Mouse (Mus musculus) liver, embryonic 14.5 days (tissue): ENCODE results near the gene Olfr453. TPM values are rescaled to one million over a fixed set of nuclear protein-coding genes. Genes with fewer than 3 reads are reported as not detected.

Experiments used
- ATAC-seq: fragments of 200-750 bp; cut with Nextera tagmentation; 2 replicates; pipeline ENCODE4 v1.8.0; 2017; ENCODE audit warnings: moderate number of reproducible peaks, mild to moderate bottlenecking, moderate library complexity; ENCODE audit not compliant: insufficient read depth
- DNase-seq, 3 experiments: peaks; one replicate each; pipeline ENCODE4 v3.0.0-alpha.2; 2012 to 2013; ENCODE audit warnings: low read depth in 3 of 3, low spot score in 3 of 3
- H3K27ac ChIP-seq: fragments of 300-500 bp; sonication (generic); 2 replicates; pipeline ENCODE4 v1.5.1; 2014; ENCODE audit warnings: moderate library complexity, mild to moderate bottlenecking, control low read depth, inconsistent platforms
- H3K27me3 ChIP-seq: fragments of 300-500 bp; sonication (generic); 2 replicates; pipeline ENCODE4 v1.6.1; 2014; ENCODE audit warnings: mild to moderate bottlenecking, low read length, moderate library complexity; ENCODE audit not compliant: control insufficient read depth, insufficient read depth
- H3K36me3 ChIP-seq: fragments of 300-500 bp; sonication (generic); replicated peaks from 2 replicates; pipeline ENCODE4 v1.6.1; 2014; ENCODE audit warnings: low read depth; ENCODE audit not compliant: control insufficient read depth, insufficient read depth
- H3K4me1 ChIP-seq, 2 experiments: fragments of 200-500 bp in 1 of 2; fragments of 300-500 bp in 1 of 2; sonication (generic) in 1 of 2; replicated peaks; 2 replicates each; pipeline ENCODE4 v1.6.1; 2012 to 2014; ENCODE audit warnings: antibody characterized with exemption in 1 of 2, inconsistent platforms in 1 of 2, low read length in 1 of 2; ENCODE audit not compliant: control insufficient read depth in 2 of 2, insufficient read depth in 2 of 2
- H3K4me2 ChIP-seq: fragments of 300-500 bp; sonication (generic); 2 replicates; pipeline ENCODE4 v1.6.1; 2014; ENCODE audit warnings: low read depth, mild to moderate bottlenecking, control low read depth, moderate library complexity
- H3K4me3 ChIP-seq, 2 experiments: fragments of 200-500 bp in 1 of 2; fragments of 300-500 bp in 1 of 2; sonication (generic) in 1 of 2; 2 replicates each; pipeline ENCODE4 v1.5.1; 2012 to 2014; ENCODE audit warnings: low read depth in 2 of 2, low read length in 2 of 2, mild to moderate bottlenecking in 2 of 2, control low read depth in 1 of 2, inconsistent platforms in 1 of 2, moderate library complexity in 1 of 2; ENCODE audit not compliant: insufficient read depth in 1 of 2
- H3K9ac ChIP-seq: fragments of 300-500 bp; sonication (generic); replicated peaks from 2 replicates; pipeline ENCODE4 v1.6.1; 2014; ENCODE audit warnings: mild to moderate bottlenecking, control low read depth, moderate library complexity
- H3K9me3 ChIP-seq: fragments of 300-500 bp; sonication (generic); 2 replicates; pipeline ENCODE4 v1.6.1; 2016; ENCODE audit warnings: low read length, mixed read lengths; ENCODE audit not compliant: control insufficient read depth
- CTCF ChIP-seq: IDR thresholded peaks from 2 replicates; pipeline ENCODE4 v1.5.1; 2016; ENCODE audit warnings: antibody characterized with exemption, low read depth, control low read depth
- EP300 ChIP-seq: IDR thresholded peaks from 2 replicates; pipeline ENCODE4 v1.6.1; 2016; ENCODE audit warnings: antibody characterized with exemption, low read depth
- WGBS: fragments of 180-500 bp; shearing (Covaris S2); extraction: QIAGEN DNeasy Blood & Tissue Kit; methylation state at CpG from one replicate; pipeline ENCODE4 v1.1.7; 2014; ENCODE audit not compliant: insufficient replicate concordance; 5-methylcytosine and 5-hydroxymethylcytosine counted together
- polyA plus RNA-seq, 2 experiments: library from polyadenylated mRNA; depleted of rRNA in 1 of 2; stranded (reverse) in 1 of 2; unstranded in 1 of 2; fragments of >200 nt; fragmentation: Nextera tagmentation in 1 of 2; extraction: Ambion mirVana in 1 of 2; gene quantifications; 2 replicates each; pipeline versions ENCODE4 v1.2.1 to v1.2.3; 2012 to 2014

The Olfr453 gene
- polyA plus RNA-seq, 2 experiments, result not detected

DNA sequence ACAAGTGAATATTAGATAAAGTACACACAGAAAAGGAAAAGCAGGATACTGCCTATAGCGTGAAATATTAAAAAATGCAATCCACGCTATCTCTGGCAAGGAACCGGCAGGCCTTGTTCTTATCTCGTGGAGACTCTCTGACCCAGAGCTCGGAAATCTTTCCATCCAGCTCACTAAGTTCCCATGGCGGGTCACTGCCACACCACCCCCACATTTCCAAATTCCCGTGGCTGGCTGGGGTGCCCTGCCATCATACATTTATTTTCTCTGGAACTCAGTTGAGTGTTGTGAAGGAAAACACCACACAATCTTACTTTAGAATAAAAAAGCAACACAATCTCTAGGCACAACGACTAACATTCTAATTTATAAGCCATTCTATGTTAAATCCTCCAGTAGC lies 24.5 kb upstream of the Olfr453 start:
- ATAC-seq, result no peak
- no peak for TF ChIP-seq EP300
- DNase-seq, result no peak
- 33% methylated on average over 8 of the region's 8 CpGs for WGBS
- H3K36me3 ChIP-seq, result no peaks in the 10 kb centered on the region
- H3K4me1 ChIP-seq, result no peaks in the 10 kb centered on the region
- H3K4me3 ChIP-seq, result no peak overlapping the region
- H3K9me3 ChIP-seq, result no peaks in the 10 kb centered on the region
- H3K9ac ChIP-seq, result no peak overlapping the region
- no peak overlapping the region for H3K4me2 ChIP-seq
- H3K27me3 ChIP-seq, result no peaks in the 10 kb centered on the region
- H3K27ac ChIP-seq, result no peak overlapping the region

DNA sequence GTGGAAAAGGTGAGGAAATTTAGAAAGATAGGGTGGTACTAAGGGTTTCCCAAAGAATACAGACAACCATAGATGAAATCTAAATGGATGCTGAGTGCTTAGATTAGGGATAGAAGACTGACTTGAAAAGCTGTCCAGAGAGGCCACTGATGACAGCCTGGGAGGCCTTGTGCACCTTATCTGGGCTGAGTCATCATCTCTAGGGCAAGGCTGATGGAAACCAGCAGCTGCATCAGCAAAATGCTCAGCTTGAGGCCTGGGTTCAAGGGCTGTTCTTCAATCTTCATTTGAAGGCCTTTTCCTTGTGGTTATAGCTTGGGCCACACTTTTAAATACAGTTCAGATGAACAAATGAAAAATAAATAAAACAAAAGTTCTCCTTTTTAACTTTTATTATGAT lies 21.2 kb upstream of the Olfr453 start:
- TF ChIP-seq CTCF (no peak), EP300 (no peak)

DNA sequence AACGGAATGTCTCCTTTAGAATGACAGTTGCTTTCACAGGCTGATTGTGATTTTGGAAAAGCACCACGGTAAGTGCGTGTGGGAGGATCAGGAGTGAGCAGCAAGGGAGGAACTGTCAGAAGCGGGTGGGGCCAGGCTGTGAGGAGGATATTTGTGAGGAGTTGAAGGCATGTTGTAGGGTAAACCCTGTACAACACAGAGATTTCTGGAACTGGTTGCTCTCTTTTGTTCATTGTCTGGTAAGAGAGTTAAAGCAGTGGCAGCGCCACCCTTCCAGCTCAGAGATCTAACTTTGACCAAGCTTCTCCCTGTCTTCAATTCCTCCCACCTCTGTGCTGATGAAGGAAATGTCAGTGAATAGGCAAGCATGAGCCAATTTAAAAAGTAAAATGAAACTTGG lies 3.1 kb downstream of the Olfr453 start:
- H3K36me3 ChIP-seq, result no peaks in the 10 kb centered on the region
- ATAC-seq (no peak), DNase-seq (no peak)
- no peak overlapping the region for H3K9ac ChIP-seq
- H3K4me1 ChIP-seq, result no peaks in the 10 kb centered on the region
- H3K27ac ChIP-seq, result no peak overlapping the region
- no peak overlapping the region for H3K4me2 ChIP-seq
- H3K9me3 ChIP-seq, result no peaks in the 10 kb centered on the region
- 56% methylated on average over 5 of the region's 5 CpGs for WGBS
- no peak overlapping the region for H3K4me3 ChIP-seq
- H3K27me3 ChIP-seq, result no peaks in the 10 kb centered on the region
- no peak for TF ChIP-seq CTCF
- TF ChIP-seq EP300, result no peak

More for the DNA sequence above, 21.2 kb upstream of the Olfr453 start:
- Histone ChIP-seq H3K4me1 (no peaks in the 10 kb centered on the region), H3K36me3 (no peaks in the 10 kb centered on the region), H3K27me3 (no peaks in the 10 kb centered on the region), H3K4me2 (no peak overlapping the region), H3K27ac (no peak overlapping the region), H3K4me3 (no peak overlapping the region), H3K9me3 (no peaks in the 10 kb centered on the region), H3K9ac (no peak overlapping the region)
- DNase-seq (no peak), ATAC-seq (no peak)

DNA sequence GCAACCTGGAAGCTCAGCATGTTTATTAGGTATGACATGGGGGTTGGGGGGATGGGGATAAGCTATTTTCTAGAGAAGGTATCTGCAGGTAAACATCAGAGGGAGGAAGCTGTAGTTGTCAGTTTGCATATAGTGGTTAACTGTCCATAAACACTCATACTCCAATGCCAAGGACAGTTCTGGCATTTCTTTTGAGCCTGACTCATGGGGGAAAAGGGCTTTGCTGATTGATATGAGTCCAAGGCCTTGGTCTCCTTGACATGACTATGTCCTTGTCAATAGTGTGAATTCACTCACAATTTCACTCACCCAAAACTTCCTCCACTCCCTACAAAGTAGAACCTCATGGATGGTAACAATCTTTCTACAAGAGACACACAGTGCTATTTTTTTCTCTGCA lies 8.7 kb downstream of the Olfr453 start:
- Histone ChIP-seq H3K4me2 (no peak overlapping the region), H3K36me3 (no peaks in the 10 kb centered on the region), H3K9ac (no peak overlapping the region), H3K4me3 (no peak overlapping the region), H3K4me1 (no peaks in the 10 kb centered on the region), H3K27me3 (no peaks in the 10 kb centered on the region), H3K27ac (no peak overlapping the region), H3K9me3 (no peaks in the 10 kb centered on the region)
- no peak for DNase-seq
- no peak for ATAC-seq
- TF ChIP-seq CTCF (no peak), EP300 (no peak)

DNA sequence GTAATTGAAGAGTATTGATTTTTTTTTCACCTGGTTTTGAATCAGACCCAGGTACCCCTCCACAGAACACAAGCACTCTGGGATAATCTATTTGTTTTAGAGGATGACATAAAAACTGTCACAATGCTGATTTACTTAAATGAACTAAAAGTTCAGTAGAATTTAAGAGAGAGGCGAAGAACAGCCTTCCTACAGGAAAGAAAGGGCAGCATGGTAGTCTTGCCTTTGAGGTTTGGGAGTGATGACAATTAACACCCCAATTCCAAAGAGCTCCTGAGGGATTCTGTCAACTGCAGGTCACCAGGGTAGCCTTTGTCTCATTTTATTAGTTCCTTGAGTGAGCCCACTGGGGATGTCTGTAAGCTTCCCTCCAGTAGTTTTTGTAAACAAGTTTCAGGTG lies 16.9 kb downstream of the Olfr453 start, which contains the start of gene Olfr38:
TSS of gene Olfr38 (plus strand) at position 301 of the 400 bp plus-strand sequence.
- no peaks in the 10 kb centered on the region for H3K36me3 ChIP-seq
- H3K4me1 ChIP-seq, result no peaks in the 10 kb centered on the region
- ATAC-seq, result no peak
- TF ChIP-seq CTCF (no peak), EP300 (no peak)
- no peak for DNase-seq
- no peak within 1 kb of the TSS for H3K27ac ChIP-seq
- WGBS, result 48% methylated on average over 1 of the region's 1 CpGs
- H3K9ac ChIP-seq, result no peak within 1 kb of the TSS
- H3K4me2 ChIP-seq, result no peak within 1 kb of the TSS
- no peaks in the 10 kb centered on the region for H3K27me3 ChIP-seq
- no peaks in the 10 kb centered on the region for H3K9me3 ChIP-seq
- no peak within 1 kb of the TSS for H3K4me3 ChIP-seq

DNA sequence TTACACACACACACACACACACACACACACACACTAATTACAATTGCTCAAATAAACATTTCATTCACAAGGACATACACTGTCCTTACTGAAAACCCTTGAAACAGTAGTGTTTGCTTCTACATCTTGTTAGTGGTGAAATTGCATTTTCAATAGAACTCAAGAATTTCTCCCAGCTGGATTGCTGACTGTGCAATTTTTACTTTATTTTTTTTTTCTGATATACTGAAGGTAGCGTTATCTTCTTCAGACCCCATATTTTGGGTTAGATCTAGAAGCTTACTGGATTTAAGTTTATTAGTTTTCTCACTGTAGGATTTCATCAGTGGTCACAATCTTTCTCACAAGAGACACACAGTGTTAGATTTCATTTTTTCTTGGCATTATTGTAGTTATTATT lies 37.9 kb downstream of the Olfr453 start:
- H3K36me3 ChIP-seq, result no peaks in the 10 kb centered on the region
- ATAC-seq, result no peak
- no peak overlapping the region for H3K9ac ChIP-seq
- WGBS, result 56% methylated on average over 1 of the region's 1 CpGs
- no peak overlapping the region for H3K4me3 ChIP-seq
- no peak overlapping the region for H3K27ac ChIP-seq
- no peaks in the 10 kb centered on the region for H3K9me3 ChIP-seq
- H3K27me3 ChIP-seq, result no peaks in the 10 kb centered on the region
- no peak for DNase-seq
- H3K4me1 ChIP-seq, result no peaks in the 10 kb centered on the region
- H3K4me2 ChIP-seq, result no peak overlapping the region
- TF ChIP-seq CTCF (no peak), EP300 (no peak)
